ENCODE assay signal across 8 mouse cellular contexts in genomic region chr11:3805362-3805761, GRCm38 (mm10). TPM values are rescaled to one million over a fixed set of nuclear protein-coding genes. Genes with fewer than 3 reads are reported as not detected.
DNase-seq lines count a peak whose midpoint lies in the region; ATAC-seq and TF ChIP-seq lines count a peak whose summit lies in the region.

No protein-coding gene starts in this region.

- TF ChIP-seq EP300 in liver, embryonic 14.5 days (IDR thresholded peaks at IDR 0.05; ENCODE audit: low read depth), result no peak

- no peaks in the 10 kb centered on the region for H3K9me3 ChIP-seq in forebrain, embryonic 14.5 days (replicated peaks; ENCODE audit: control insufficient read depth, low read length)
- H3K9me3 ChIP-seq in forebrain, embryonic 13.5 days (replicated peaks), result no peaks in the 10 kb centered on the region
- no peaks in the 10 kb centered on the region for H3K9me3 ChIP-seq in liver, embryonic 14.5 days (ENCODE audit: control insufficient read depth, low read length)
- no peaks in the 10 kb centered on the region for H3K9me3 ChIP-seq in embryonic facial prominence, embryonic 14.5 days (ENCODE audit: control insufficient read depth, low read length)

- no peak overlapping the region for H3K4me3 ChIP-seq in forebrain, embryonic 14.5 days (ENCODE audit: low read depth, low read length)
- H3K4me3 ChIP-seq in forebrain, embryonic 13.5 days, result no peak overlapping the region
- H3K4me3 ChIP-seq in liver, embryonic 14.5 days (ENCODE audit: insufficient read depth in 1 of 2, low read depth in 2 of 2, low read length in 2 of 2), result no peak overlapping the region
- no peak overlapping the region for H3K4me3 ChIP-seq in embryonic facial prominence, embryonic 14.5 days (ENCODE audit: low read depth, low read length)

- WGBS in forebrain, embryonic 14.5 days, result 31% methylated on average over 3 of the region's 3 CpGs
- WGBS in forebrain, embryonic 13.5 days, result 25% methylated on average over 3 of the region's 3 CpGs
- 13% methylated on average over 3 of the region's 3 CpGs for WGBS in liver, embryonic 14.5 days (ENCODE audit: insufficient replicate concordance)
- 22% methylated on average over 3 of the region's 3 CpGs for WGBS in embryonic facial prominence, embryonic 14.5 days

- H3K36me3 ChIP-seq in forebrain, embryonic 14.5 days (ENCODE audit: control insufficient read depth, insufficient read depth, low read length), result no peaks in the 10 kb centered on the region
- H3K36me3 ChIP-seq in forebrain, embryonic 13.5 days (ENCODE audit: poor library complexity, severe bottlenecking), result no peaks in the 10 kb centered on the region
- H3K36me3 ChIP-seq in liver, embryonic 14.5 days (replicated peaks; ENCODE audit: control insufficient read depth, insufficient read depth, low read depth), result no peaks in the 10 kb centered on the region
- H3K36me3 ChIP-seq in embryonic facial prominence, embryonic 14.5 days (ENCODE audit: control insufficient read depth, insufficient read depth, low read length), result no peaks in the 10 kb centered on the region

- DNase-seq in forebrain, embryonic 14.5 days (ENCODE audit: low spot score), result peak; percentile 60
- peak; percentile 4 to 9 (median 4) for DNase-seq in liver, embryonic 14.5 days (ENCODE audit: low read depth in 3 of 3, low spot score in 3 of 3)
- no peak for DNase-seq in liver
- DNase-seq in adrenal gland, postnatal 25 days, result peak; percentile 8
- peak; percentile 13 for DNase-seq in embryonic facial prominence, embryonic 14.5 days (ENCODE audit: low spot score)
- no peak for DNase-seq in natural killer cell, adult 2 months (ENCODE audit: low spot score in 2 of 2)

- no peak overlapping the region for H3K9ac ChIP-seq in forebrain, embryonic 14.5 days (ENCODE audit: low read length)
- no peak overlapping the region for H3K9ac ChIP-seq in forebrain, embryonic 13.5 days
- H3K9ac ChIP-seq in liver, embryonic 14.5 days (replicated peaks), result no peak overlapping the region
- H3K9ac ChIP-seq in embryonic facial prominence, embryonic 14.5 days (ENCODE audit: low read depth, low read length), result no peak overlapping the region

- H3K4me2 ChIP-seq in forebrain, embryonic 14.5 days (ENCODE audit: low read length), result no peak overlapping the region
- no peak overlapping the region for H3K4me2 ChIP-seq in forebrain, embryonic 13.5 days
- no peak overlapping the region for H3K4me2 ChIP-seq in liver, embryonic 14.5 days (ENCODE audit: low read depth)
- H3K4me2 ChIP-seq in embryonic facial prominence, embryonic 14.5 days (ENCODE audit: low read depth, low read length), result no peak overlapping the region

- no peaks in the 10 kb centered on the region for H3K27me3 ChIP-seq in forebrain, embryonic 14.5 days (replicated peaks; ENCODE audit: control insufficient read depth, insufficient read depth, low read length)
- H3K27me3 ChIP-seq in forebrain, embryonic 13.5 days, result no peaks in the 10 kb centered on the region
- no peaks in the 10 kb centered on the region for H3K27me3 ChIP-seq in liver, embryonic 14.5 days (ENCODE audit: control insufficient read depth, insufficient read depth, low read length)
- H3K27me3 ChIP-seq in embryonic facial prominence, embryonic 14.5 days (replicated peaks; ENCODE audit: control insufficient read depth, insufficient read depth, low read length), result no peaks in the 10 kb centered on the region

- no peak for ATAC-seq in forebrain, embryonic 14.5 days
- no peak for ATAC-seq in forebrain, embryonic 13.5 days
- no peak for ATAC-seq in liver, embryonic 14.5 days (ENCODE audit: insufficient read depth)
- no peak for ATAC-seq in embryonic facial prominence, embryonic 14.5 days (ENCODE audit: low read depth)
- 0 out of 2 replicates have a peak, but pooled peaks have one; percentile 28 for ATAC-seq in neutrophil, adult 5-6 weeks (ENCODE audit: extremely low read depth, insufficient number of reproducible peaks, low FRiP score, poor library complexity, severe bottlenecking)

- H3K4me1 ChIP-seq in forebrain, embryonic 14.5 days (ENCODE audit: control insufficient read depth, insufficient read depth, low read length), result no peaks in the 10 kb centered on the region
- H3K4me1 ChIP-seq in forebrain, embryonic 13.5 days, result no peaks in the 10 kb centered on the region
- H3K4me1 ChIP-seq in liver, embryonic 14.5 days (replicated peaks; ENCODE audit: control insufficient read depth in 2 of 2, insufficient read depth in 2 of 2, low read length in 1 of 2), result no peaks in the 10 kb centered on the region
- no peaks in the 10 kb centered on the region for H3K4me1 ChIP-seq in embryonic facial prominence, embryonic 14.5 days (ENCODE audit: control insufficient read depth, insufficient read depth, low read length)

- TF ChIP-seq CTCF in liver, embryonic 14.5 days (IDR thresholded peaks at IDR 0.05; ENCODE audit: low read depth), result peak; percentile 78

- H3K27ac ChIP-seq in forebrain, embryonic 14.5 days (ENCODE audit: low read depth, low read length), result no peak overlapping the region
- H3K27ac ChIP-seq in forebrain, embryonic 13.5 days, result no peak overlapping the region
- no peak overlapping the region for H3K27ac ChIP-seq in liver, embryonic 14.5 days
- no peak overlapping the region for H3K27ac ChIP-seq in embryonic facial prominence, embryonic 14.5 days (replicated peaks; ENCODE audit: low read depth, low read length)

RNA-seq across cellular contexts. Expression of gene Osbp2, which starts 58.3 kb away (rescaled TPM):
- polyA plus RNA-seq in forebrain, embryonic 14.5 days (2014; fragmentation: Nextera tagmentation; extraction: Ambion mirVana), result 7.4 and 11.1 TPM in 2 replicates
- 5.9 and 6.6 TPM in 2 replicates for polyA plus RNA-seq in forebrain, embryonic 13.5 days (2015; fragmentation: Nextera tagmentation; extraction: Ambion mirVana)
- polyA plus RNA-seq in liver, embryonic 14.5 days (2012; rRNA removed), result 0.03 and 0.40 TPM in 2 replicates
- 0.05 and 0.18 TPM in 2 replicates for polyA plus RNA-seq in liver, embryonic 14.5 days (2014; fragmentation: Nextera tagmentation; extraction: Ambion mirVana)
- total RNA-seq in adrenal gland, postnatal 25 days (2021), result 1.1 and 2.6 TPM in 2 replicates
- polyA plus RNA-seq in embryonic facial prominence, embryonic 14.5 days (2014; fragmentation: Nextera tagmentation; extraction: Ambion mirVana), result 0.93 and 1.3 TPM in 2 replicates
- not detected in 2 replicates for total RNA-seq in neutrophil, adult 5-6 weeks (2017)

Comparison
In these comparisons a context has a peak if more than half of its experiments do, and no peak if none do; other contexts are left out.
1. DNase-seq: peak in forebrain, embryonic 14.5 days (single experiment), liver, embryonic 14.5 days (3 of 3), adrenal gland, postnatal 25 days (single experiment) and embryonic facial prominence, embryonic 14.5 days (single experiment); none in liver (single experiment) and natural killer cell, adult 2 months (0 of 2).